Comparison of ENCODE assay signal across 7 mouse cellular contexts in the genomic region with DNA sequence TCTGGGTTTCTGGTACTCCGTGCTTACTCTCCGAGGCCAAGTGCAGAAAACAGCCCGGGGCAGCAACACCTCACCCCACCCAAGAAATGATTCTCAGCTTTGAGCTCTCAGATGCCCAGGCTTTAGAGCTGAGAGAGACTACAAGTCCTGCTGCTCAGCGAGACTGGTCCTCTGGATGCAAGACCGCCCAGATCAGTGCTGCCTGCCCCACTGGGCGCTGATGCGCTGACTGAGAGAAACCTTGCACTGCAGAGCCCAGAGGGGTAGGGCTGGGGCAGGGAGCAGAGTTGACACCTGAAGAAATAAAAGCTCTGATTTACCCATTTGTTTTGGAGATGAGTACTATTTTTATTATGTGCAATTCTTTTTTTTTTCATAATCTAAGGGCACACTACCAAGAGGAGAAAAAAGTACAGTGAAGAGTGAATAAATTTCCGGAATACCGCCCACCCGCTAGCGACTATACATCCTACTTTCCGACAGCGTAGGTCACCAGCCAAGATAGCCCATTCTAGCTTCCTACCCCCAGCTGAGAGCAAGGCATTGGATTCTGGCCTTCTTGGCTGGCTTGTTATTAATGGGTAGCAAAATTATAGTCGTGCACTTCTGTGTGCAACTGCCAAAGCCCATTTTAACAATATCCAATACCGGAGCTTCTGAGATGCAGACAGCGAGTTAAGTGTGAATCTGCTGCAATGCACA. TPM values are rescaled to one million over a fixed set of nuclear protein-coding genes. Genes with fewer than 3 reads are reported as not detected.
DNase-seq lines count a peak whose midpoint lies in the region; ATAC-seq and TF ChIP-seq lines count a peak whose summit lies in the region.

Arpp21 (minus strand) TSS at position 243 of the 702 bp plus-strand sequence.

- peak within 1 kb of the TSS; percentile 71 for H3K9ac ChIP-seq in forebrain, embryonic 12.5 days

- TF ChIP-seq POLR2A in cerebellum, adult 2 months (IDR thresholded peaks at IDR 0.05; ENCODE audit: borderline replicate concordance, insufficient read depth, low read length) = peak; percentile 28; the same call in 1 of the 2 replicates

- H3K4me1 ChIP-seq in cerebellum, adult 2 months (ENCODE audit: control insufficient read depth, insufficient read depth, low read length) = peaks cover 9% of the 10 kb centered on the region; the same call in 1 of the 2 replicates
- peaks cover 16% of the 10 kb centered on the region for H3K4me1 ChIP-seq in forebrain, embryonic 12.5 days

- 3% methylated on average over 16 of the region's 16 CpGs for WGBS in cerebellum, adult 2 months
- 14% methylated on average over 16 of the region's 16 CpGs for WGBS in forebrain, embryonic 12.5 days

- no peaks in the 10 kb centered on the region for H3K27me3 ChIP-seq in cerebellum, adult 2 months (ENCODE audit: control insufficient read depth, insufficient read depth, low read length)
- peaks cover 60% of the 10 kb centered on the region for H3K27me3 ChIP-seq in forebrain, embryonic 12.5 days

- peak within 1 kb of the TSS; percentile 99 for H3K27ac ChIP-seq in cerebellum, adult 2 months (ENCODE audit: insufficient read depth, low read length)
- peak within 1 kb of the TSS; percentile 69 for H3K27ac ChIP-seq in forebrain, embryonic 12.5 days

- H3K36me3 ChIP-seq in forebrain, embryonic 12.5 days (replicated peaks) = no peaks in the 10 kb centered on the region

- H3K4me3 ChIP-seq in cerebellum, adult 2 months (replicated peaks; ENCODE audit: insufficient read depth, low read depth, low read length) = peak within 1 kb of the TSS; percentile 91
- H3K4me3 ChIP-seq in forebrain, embryonic 12.5 days (replicated peaks) = peak within 1 kb of the TSS; percentile 57

- intact Hi-C loops in left cerebral cortex, postnatal 25 days (cut with DNase I) = loop anchor here (5.0 to 10.0 kb wide), 5 partner anchors 91 to 1399 kb away; no protein-coding TSS in a partner anchor

- peak within 1 kb of the TSS; percentile 95 for H3K4me2 ChIP-seq in forebrain, embryonic 12.5 days

- no peak for TF ChIP-seq CTCF in cerebellum, adult 2 months (IDR thresholded peaks at IDR 0.05; ENCODE audit: borderline replicate concordance, insufficient read depth, low read depth, low read length)

- peak in 1 of 2 experiments; percentile 38 for DNase-seq in left cerebral cortex, adult 18-20 months (ENCODE audit: low spot score in 2 of 2)
- DNase-seq in left cerebral cortex, adult 9 months (ENCODE audit: low spot score in 2 of 2) = no peak
- peak; percentile 66 to 80 for DNase-seq in cerebellum, adult 2 months
- DNase-seq in left cerebral cortex, postnatal 25 days (ENCODE audit: low spot score in 2 of 2) = peak in 1 of 2 experiments; percentile 80
- DNase-seq in right cerebral cortex, postnatal 4 days = peak; percentile 52
- no peak for DNase-seq in kidney, adult 9 months

- no peaks in the 10 kb centered on the region for H3K9me3 ChIP-seq in forebrain, embryonic 12.5 days

- peak; percentile 75 for ATAC-seq in forebrain, embryonic 12.5 days (ENCODE audit: low FRiP score)

RNA-seq across cellular contexts. Expression of gene Arpp21, which starts in this region (rescaled TPM):
- total RNA-seq in left cerebral cortex, adult 18-20 months (2021) = 100 to 1,000 TPM; 673 to 751 TPM
- polyA plus RNA-seq in cerebellum, adult 2 months (2012; rRNA removed) = 116 and 124 TPM in 2 replicates
- polyA plus RNA-seq in forebrain, embryonic 12.5 days (2016; fragmentation: Nextera tagmentation; extraction: Ambion mirVana) = 8.3 and 10.4 TPM in 2 replicates
- 100 to 1,000 TPM; 805 to 898 TPM for total RNA-seq in left cerebral cortex, postnatal 25 days (2021)

Comparison
In these comparisons a context has a peak if more than half of its experiments do, and no peak if none do; other contexts are left out.
1. RNA of gene Arpp21 (polyA plus RNA-seq): 116 to 124 TPM in cerebellum, adult 2 months; 8.3 to 10.4 TPM in forebrain, embryonic 12.5 days; every median in the first group is over 10 times any median in the second.
2. DNase-seq: peak in cerebellum, adult 2 months (2 of 2) and right cerebral cortex, postnatal 4 days (single experiment); none in left cerebral cortex, adult 9 months (0 of 2) and kidney, adult 9 months (single experiment).